In the genomic region with DNA sequence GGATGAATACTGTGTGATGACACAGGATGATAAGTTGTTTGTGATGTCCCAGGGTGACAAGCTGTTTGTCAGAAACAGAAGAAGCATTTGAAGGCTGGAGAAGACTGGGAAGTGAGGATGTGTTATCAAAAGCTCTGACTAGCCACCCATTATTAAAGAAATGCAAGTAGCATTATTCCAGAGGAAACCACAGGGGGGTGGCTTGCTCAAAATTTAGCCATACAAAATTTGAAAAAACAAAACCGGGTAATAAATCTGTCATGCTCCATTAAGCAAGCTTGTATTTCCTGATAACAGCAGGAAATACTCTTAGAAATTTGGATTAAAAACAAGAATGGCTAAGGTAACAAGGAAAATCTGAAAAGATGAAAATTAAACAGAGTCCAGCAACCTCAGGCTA, we compare ENCODE assay signal across 24 mouse cellular contexts.
A peak's percentile ranks its signal among the peaks of the same experiment; 100 is the strongest.
DNase-seq lines count a peak whose midpoint lies in the region; ATAC-seq and TF ChIP-seq lines count a peak whose summit lies in the region.
"Had no signal": no experiment of that assay in that cellular context is flagged by ENCODE, and none has a peak within 500 bp of the region (broad histone marks: within the 10 kb centered on the region; RNA-seq: fewer than 3 reads in every experiment).

No protein-coding gene starts in this region.

- no peaks in the 10 kb centered on the region for H3K36me3 ChIP-seq in kidney, adult 2 months (ENCODE audit: control insufficient read depth, insufficient read depth, low read length)
- H3K36me3 ChIP-seq in kidney, embryonic 15.5 days: no peaks in the 10 kb centered on the region
- H3K36me3 ChIP-seq in lung, postnatal 0 days (ENCODE audit: insufficient read depth, low read length): no peaks in the 10 kb centered on the region
- H3K36me3 ChIP-seq in stomach, postnatal 0 days (ENCODE audit: control insufficient read depth, insufficient read depth, low read length): no peaks in the 10 kb centered on the region
- H3K36me3 ChIP-seq: embryonic facial prominence, embryonic 10.5 days; G1E; heart, embryonic 15.5 days; hindbrain, embryonic 10.5 days; hindbrain, embryonic 15.5 days had no signal

- H3K4me1 ChIP-seq in kidney, adult 2 months (ENCODE audit: control insufficient read depth, insufficient read depth, low read length): peaks cover 27% of the 10 kb centered on the region; the same call in 1 of the 2 replicates
- peaks cover 19% of the 10 kb centered on the region for H3K4me1 ChIP-seq in kidney, embryonic 15.5 days
- H3K4me1 ChIP-seq in lung, postnatal 0 days (ENCODE audit: insufficient read depth, low read depth, low read length): no peaks in the 10 kb centered on the region
- H3K4me1 ChIP-seq in stomach, postnatal 0 days (replicated peaks; ENCODE audit: control insufficient read depth, insufficient read depth): no peaks in the 10 kb centered on the region
- H3K4me1 ChIP-seq: heart, embryonic 15.5 days had no signal

- no peak overlapping the region for H3K9ac ChIP-seq in kidney, embryonic 15.5 days
- no peak overlapping the region for H3K9ac ChIP-seq in lung, postnatal 0 days (replicated peaks; ENCODE audit: low read depth)
- H3K9ac ChIP-seq in stomach, postnatal 0 days (ENCODE audit: low read length): no peak overlapping the region
- H3K9ac ChIP-seq: forebrain, embryonic 13.5 days; forebrain, postnatal 0 days; heart, embryonic 15.5 days; hindbrain, embryonic 15.5 days had no signal

- no peak for TF ChIP-seq CTCF in kidney, adult 2 months (conservative IDR thresholded peaks at IDR 0.05; ENCODE audit: insufficient read depth, insufficient read length, low read depth, low read length)
- 0 out of 2 replicates have a peak, but pooled peaks have one; percentile 2 for TF ChIP-seq CTCF in lung, postnatal 0 days (IDR thresholded peaks at IDR 0.05)
- TF ChIP-seq CTCF in stomach, postnatal 0 days (IDR thresholded peaks at IDR 0.05; ENCODE audit: low read depth): 0 out of 2 replicates have a peak, but pooled peaks have one; percentile 5

- TF ChIP-seq EP300 in lung, postnatal 0 days (IDR thresholded peaks at IDR 0.05): no peak
- TF ChIP-seq EP300 in stomach, postnatal 0 days (optimal IDR thresholded peaks at IDR 0.05): no peak

- DNase-seq in kidney, adult 2 months: peak; percentile 72
- DNase-seq in kidney, adult 8-10 months: no peak
- peak; percentile 53 for DNase-seq in kidney, postnatal 14 days
- no peak for DNase-seq in lung, postnatal 0 days (ENCODE audit: low spot score)
- DNase-seq in lung, postnatal 10 days: no peak
- no peak for DNase-seq in stomach, postnatal 0 days (ENCODE audit: low spot score)
- DNase-seq in thymus, postnatal 36 days: no peak
- DNase-seq: B cell, adult 2 months; cerebellum, adult 18-20 months; cerebellum, adult 9-11 months; cerebellum, postnatal 36 days; forebrain, postnatal 0 days; gastrocnemius, postnatal 14 days; heart, adult 2 months; heart, postnatal 14 days had no signal

- H3K27me3 ChIP-seq in kidney, adult 2 months (replicated peaks; ENCODE audit: control insufficient read depth, insufficient read depth, low read length): no peaks in the 10 kb centered on the region
- H3K27me3 ChIP-seq in kidney, embryonic 15.5 days: no peaks in the 10 kb centered on the region
- H3K27me3 ChIP-seq in lung, postnatal 0 days (replicated peaks; ENCODE audit: insufficient read depth, low read length): no peaks in the 10 kb centered on the region
- no peaks in the 10 kb centered on the region for H3K27me3 ChIP-seq in stomach, postnatal 0 days (ENCODE audit: control insufficient read depth, insufficient read depth, low read length)
- H3K27me3 ChIP-seq: forebrain, embryonic 13.5 days; heart, embryonic 15.5 days; hindbrain, embryonic 15.5 days had no signal

- 13% methylated on average over 1 of the region's 1 CpGs for WGBS in kidney, adult 2 months
- 62% methylated on average over 1 of the region's 1 CpGs for WGBS in kidney, embryonic 15.5 days
- 38% methylated on average over 1 of the region's 1 CpGs for WGBS in lung, postnatal 0 days
- 68% methylated on average over 1 of the region's 1 CpGs for WGBS in stomach, postnatal 0 days

- ATAC-seq in kidney, embryonic 15.5 days (replicated peaks; ENCODE audit: low FRiP score): no peak
- no peak for ATAC-seq in lung, postnatal 0 days
- ATAC-seq in stomach, postnatal 0 days (ENCODE audit: low FRiP score, low TSS enrichment): no peak
- ATAC-seq: CD4-positive, CD25-positive, alpha-beta regulatory T cell, adult 4 months; forebrain, embryonic 13.5 days; forebrain, postnatal 0 days had no signal

- no peak overlapping the region for H3K4me2 ChIP-seq in kidney, embryonic 15.5 days
- H3K4me2 ChIP-seq in lung, postnatal 0 days (replicated peaks; ENCODE audit: low read depth, low read length): no peak overlapping the region
- no peak overlapping the region for H3K4me2 ChIP-seq in stomach, postnatal 0 days (replicated peaks; ENCODE audit: low read depth)
- H3K4me2 ChIP-seq: forebrain, embryonic 13.5 days; heart, embryonic 11.5 days; heart, embryonic 15.5 days; hindbrain, embryonic 15.5 days had no signal

- peak overlapping the region; percentile 9; the same call in 1 of the 2 replicates for H3K27ac ChIP-seq in kidney, adult 2 months (ENCODE audit: insufficient read depth, low read depth, low read length)
- no peak overlapping the region for H3K27ac ChIP-seq in kidney, embryonic 15.5 days
- no peak overlapping the region for H3K27ac ChIP-seq in lung, postnatal 0 days (ENCODE audit: low read length)
- no peak overlapping the region for H3K27ac ChIP-seq in stomach, postnatal 0 days (replicated peaks)
- H3K27ac ChIP-seq: embryonic facial prominence, embryonic 10.5 days; forebrain, embryonic 13.5 days; heart, adult 2 months; heart, embryonic 15.5 days; hindbrain, embryonic 10.5 days; hindbrain, embryonic 15.5 days had no signal

- no peak for TF ChIP-seq POLR2A in kidney, adult 2 months (IDR thresholded peaks at IDR 0.05; ENCODE audit: low read depth, low read length)

- H3K9me3 ChIP-seq in kidney, embryonic 15.5 days (replicated peaks): no peaks in the 10 kb centered on the region
- no peaks in the 10 kb centered on the region for H3K9me3 ChIP-seq in lung, postnatal 0 days (ENCODE audit: low read length)
- H3K9me3 ChIP-seq in stomach, postnatal 0 days (ENCODE audit: control insufficient read depth, low read length): no peaks in the 10 kb centered on the region
- H3K9me3 ChIP-seq: embryonic facial prominence, embryonic 10.5 days; forebrain, embryonic 13.5 days; G1E; heart, embryonic 15.5 days; hindbrain, embryonic 10.5 days; hindbrain, embryonic 15.5 days had no signal

- H3K4me3 ChIP-seq in kidney, adult 2 months (ENCODE audit: insufficient read depth, low read depth, low read length): no peak overlapping the region
- H3K4me3 ChIP-seq in kidney, embryonic 15.5 days (replicated peaks): no peak overlapping the region
- H3K4me3 ChIP-seq in lung, postnatal 0 days (ENCODE audit: low read depth, low read length): no peak overlapping the region
- H3K4me3 ChIP-seq in stomach, postnatal 0 days (ENCODE audit: low read depth, low read length): no peak overlapping the region
- H3K4me3 ChIP-seq: embryonic facial prominence, embryonic 10.5 days; forebrain, embryonic 13.5 days; heart, adult 2 months; heart, embryonic 15.5 days; hindbrain, embryonic 10.5 days; hindbrain, embryonic 15.5 days had no signal

Comparison
In these comparisons a context has a peak if more than half of its experiments do, and no peak if none do; other contexts are left out.
1. DNase-seq: peak in kidney, adult 2 months (single experiment) and kidney, postnatal 14 days (single experiment); none in kidney, adult 8-10 months (0 of 2), lung, postnatal 0 days (single experiment), lung, postnatal 10 days (single experiment), stomach, postnatal 0 days (single experiment) and thymus, postnatal 36 days (0 of 2).